24 mouse cellular contexts compared by ENCODE assay signal in the genomic region with DNA sequence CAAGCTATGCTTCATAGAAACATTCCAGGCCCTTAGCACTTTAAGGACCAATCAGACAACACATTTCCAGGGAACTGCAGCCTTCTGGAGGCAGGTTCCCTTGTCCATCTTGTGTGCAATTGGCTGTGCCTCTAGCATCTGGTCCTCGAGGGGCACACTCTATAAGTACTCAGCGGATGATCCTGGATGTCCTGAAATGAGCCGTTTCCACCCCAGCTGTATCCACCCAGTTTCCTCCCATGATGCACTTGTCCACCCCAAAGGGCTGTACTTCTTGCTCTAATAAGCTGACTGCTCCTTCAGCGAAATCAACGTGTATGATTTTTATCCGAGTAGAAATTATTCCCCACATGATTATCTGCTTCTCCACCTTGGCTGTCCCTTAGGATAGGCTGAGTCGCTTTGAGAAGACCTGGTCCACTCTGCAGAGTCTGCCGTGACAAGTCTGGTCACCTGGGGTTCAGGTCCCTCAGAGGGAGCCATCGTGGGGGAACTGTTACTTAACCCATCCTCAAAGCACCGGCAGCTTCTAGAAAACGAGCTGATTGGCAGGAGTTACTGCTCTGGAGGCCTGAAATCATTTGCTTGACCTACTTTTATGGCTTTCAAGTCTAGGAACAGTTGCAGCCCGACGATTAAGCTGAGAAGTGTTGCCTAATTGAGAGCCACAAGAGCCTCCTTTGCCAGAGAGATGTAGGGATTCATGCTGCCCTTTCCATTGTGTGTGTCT. TPM values are rescaled to one million over a fixed set of nuclear protein-coding genes. Genes with fewer than 3 reads are reported as not detected.
DNase-seq lines count a peak whose midpoint lies in the region; ATAC-seq and TF ChIP-seq lines count a peak whose summit lies in the region.
"Had no signal": no experiment of that assay in that cellular context is flagged by ENCODE, and none has a peak within 500 bp of the region (broad histone marks: within the 10 kb centered on the region; RNA-seq: fewer than 3 reads in every experiment).

No protein-coding gene starts in this region.

- TF ChIP-seq CTCF in kidney, postnatal 0 days (IDR thresholded peaks at IDR 0.05; ENCODE audit: low read depth) = no peak

- H3K4me1 ChIP-seq in embryonic facial prominence, embryonic 14.5 days (ENCODE audit: control insufficient read depth, insufficient read depth, low read length) = no peaks in the 10 kb centered on the region
- no peaks in the 10 kb centered on the region for H3K4me1 ChIP-seq in embryonic facial prominence, embryonic 10.5 days
- H3K4me1 ChIP-seq in kidney, postnatal 0 days (replicated peaks; ENCODE audit: insufficient read depth, low read length) = no peaks in the 10 kb centered on the region
- peaks cover 3% of the 10 kb centered on the region; the same call in 1 of the 2 replicates for H3K4me1 ChIP-seq in neural tube, embryonic 15.5 days
- no peaks in the 10 kb centered on the region for H3K4me1 ChIP-seq in forebrain, embryonic 12.5 days
- H3K4me1 ChIP-seq: embryonic facial prominence, embryonic 13.5 days; limb, embryonic 13.5 days; lung, embryonic 15.5 days had no signal

- H3K9ac ChIP-seq in embryonic facial prominence, embryonic 14.5 days (ENCODE audit: low read depth, low read length) = no peak overlapping the region
- no peak overlapping the region for H3K9ac ChIP-seq in kidney, postnatal 0 days (ENCODE audit: low read depth, low read length)
- no peak overlapping the region for H3K9ac ChIP-seq in neural tube, embryonic 15.5 days (replicated peaks)
- no peak overlapping the region for H3K9ac ChIP-seq in forebrain, embryonic 12.5 days
- H3K9ac ChIP-seq: embryonic facial prominence, embryonic 13.5 days; limb, embryonic 13.5 days; liver, embryonic 15.5 days; lung, embryonic 15.5 days had no signal

- no peaks in the 10 kb centered on the region for H3K9me3 ChIP-seq in embryonic facial prominence, embryonic 14.5 days (ENCODE audit: control insufficient read depth, low read length)
- no peaks in the 10 kb centered on the region for H3K9me3 ChIP-seq in embryonic facial prominence, embryonic 10.5 days
- no peaks in the 10 kb centered on the region for H3K9me3 ChIP-seq in kidney, postnatal 0 days (replicated peaks; ENCODE audit: low read length)
- no peaks in the 10 kb centered on the region for H3K9me3 ChIP-seq in neural tube, embryonic 15.5 days (replicated peaks)
- H3K9me3 ChIP-seq in forebrain, embryonic 12.5 days = no peaks in the 10 kb centered on the region
- H3K9me3 ChIP-seq: embryonic facial prominence, embryonic 13.5 days; limb, embryonic 13.5 days; liver, embryonic 15.5 days; lung, embryonic 15.5 days had no signal

- no peak for DNase-seq in embryonic facial prominence, embryonic 14.5 days (ENCODE audit: low spot score)
- no peak for DNase-seq in embryonic facial prominence, embryonic 10.5 days (ENCODE audit: low spot score)
- peak; percentile 53 for DNase-seq in kidney, postnatal 0 days (ENCODE audit: low spot score)
- no peak for DNase-seq in kidney, postnatal 36 days
- no peak for DNase-seq in neural tube, embryonic 10.5 days (ENCODE audit: extremely low spot score, low spot score)
- DNase-seq in retina, postnatal 1 day = peak; percentile 73
- DNase-seq: adrenal gland, postnatal 25 days; cerebellum, adult 11 months; gastrocnemius, postnatal 25 days; heart, adult 2 months; heart, postnatal 4 days; kidney, postnatal 4 days; lung, postnatal 4 days; right cerebral cortex, postnatal 25 days; spleen, adult 18-20 months; thymus, postnatal 25 days had no signal

- peak; percentile 15; the same call in 1 of the 2 replicates for ATAC-seq in embryonic facial prominence, embryonic 14.5 days (ENCODE audit: low read depth)
- 0 out of 2 replicates have a peak, but pooled peaks have one; percentile 43 for ATAC-seq in kidney, postnatal 0 days (replicated peaks; ENCODE audit: low FRiP score, low read depth)
- ATAC-seq in neural tube, embryonic 15.5 days (ENCODE audit: low FRiP score) = peak; percentile 31; the same call in 1 of the 2 replicates
- ATAC-seq in forebrain, embryonic 12.5 days (ENCODE audit: low FRiP score) = no peak
- ATAC-seq: forebrain, embryonic 14.5 days; intestine, postnatal 0 days had no signal

- no peak overlapping the region for H3K27ac ChIP-seq in embryonic facial prominence, embryonic 14.5 days (replicated peaks; ENCODE audit: low read depth, low read length)
- no peak overlapping the region for H3K27ac ChIP-seq in embryonic facial prominence, embryonic 10.5 days (replicated peaks)
- no peak overlapping the region for H3K27ac ChIP-seq in kidney, postnatal 0 days
- no peak overlapping the region for H3K27ac ChIP-seq in neural tube, embryonic 15.5 days (replicated peaks)
- H3K27ac ChIP-seq in forebrain, embryonic 12.5 days = no peak overlapping the region
- H3K27ac ChIP-seq: embryonic facial prominence, embryonic 13.5 days; heart, adult 2 months; limb, embryonic 13.5 days; liver, embryonic 15.5 days; lung, embryonic 15.5 days had no signal

- 78% methylated on average over 13 of the region's 13 CpGs for WGBS in embryonic facial prominence, embryonic 14.5 days
- WGBS in embryonic facial prominence, embryonic 10.5 days = 82% methylated on average over 13 of the region's 13 CpGs
- 43% methylated on average over 13 of the region's 13 CpGs for WGBS in kidney, postnatal 0 days
- 50% methylated on average over 13 of the region's 13 CpGs for WGBS in neural tube, embryonic 15.5 days
- WGBS in forebrain, embryonic 12.5 days = 81% methylated on average over 13 of the region's 13 CpGs

- no peaks in the 10 kb centered on the region for H3K27me3 ChIP-seq in embryonic facial prominence, embryonic 14.5 days (replicated peaks; ENCODE audit: control insufficient read depth, insufficient read depth, low read length)
- no peaks in the 10 kb centered on the region for H3K27me3 ChIP-seq in embryonic facial prominence, embryonic 10.5 days (replicated peaks; ENCODE audit: low read depth, poor library complexity, severe bottlenecking)
- H3K27me3 ChIP-seq in kidney, postnatal 0 days (ENCODE audit: insufficient read depth, low read length) = no peaks in the 10 kb centered on the region
- H3K27me3 ChIP-seq in neural tube, embryonic 15.5 days (replicated peaks) = no peaks in the 10 kb centered on the region
- no peaks in the 10 kb centered on the region for H3K27me3 ChIP-seq in forebrain, embryonic 12.5 days
- H3K27me3 ChIP-seq: embryonic facial prominence, embryonic 13.5 days; limb, embryonic 13.5 days; liver, embryonic 15.5 days; lung, embryonic 15.5 days had no signal

- no peak overlapping the region for H3K4me3 ChIP-seq in embryonic facial prominence, embryonic 14.5 days (ENCODE audit: low read depth, low read length)
- H3K4me3 ChIP-seq in embryonic facial prominence, embryonic 10.5 days = no peak overlapping the region
- no peak overlapping the region for H3K4me3 ChIP-seq in kidney, postnatal 0 days (replicated peaks; ENCODE audit: low read depth, low read length)
- H3K4me3 ChIP-seq in neural tube, embryonic 15.5 days (replicated peaks) = no peak overlapping the region
- H3K4me3 ChIP-seq in forebrain, embryonic 12.5 days (replicated peaks) = no peak overlapping the region
- H3K4me3 ChIP-seq: embryonic facial prominence, embryonic 13.5 days; heart, adult 2 months; limb, embryonic 13.5 days; liver, embryonic 15.5 days; lung, embryonic 15.5 days had no signal

- H3K4me2 ChIP-seq in embryonic facial prominence, embryonic 14.5 days (ENCODE audit: low read depth, low read length) = no peak overlapping the region
- no peak overlapping the region for H3K4me2 ChIP-seq in kidney, postnatal 0 days (ENCODE audit: low read length)
- H3K4me2 ChIP-seq in neural tube, embryonic 15.5 days = no peak overlapping the region
- H3K4me2 ChIP-seq in forebrain, embryonic 12.5 days = no peak overlapping the region
- H3K4me2 ChIP-seq: embryonic facial prominence, embryonic 13.5 days; limb, embryonic 13.5 days; liver, embryonic 15.5 days; lung, embryonic 15.5 days had no signal

- H3K36me3 ChIP-seq in embryonic facial prominence, embryonic 14.5 days (ENCODE audit: control insufficient read depth, insufficient read depth, low read length) = no peaks in the 10 kb centered on the region
- H3K36me3 ChIP-seq in embryonic facial prominence, embryonic 10.5 days (replicated peaks) = peaks cover 4% of the 10 kb centered on the region; the same call in 1 of the 2 replicates
- H3K36me3 ChIP-seq in kidney, postnatal 0 days (ENCODE audit: insufficient read depth, low read length) = no peaks in the 10 kb centered on the region
- H3K36me3 ChIP-seq in neural tube, embryonic 15.5 days = peaks cover under 1% of the 10 kb centered on the region; the same call in 1 of the 2 replicates
- H3K36me3 ChIP-seq in forebrain, embryonic 12.5 days (replicated peaks) = 0 out of 2 replicates have a peak, but pooled peaks cover 5% of the 10 kb centered on the region
- H3K36me3 ChIP-seq: embryonic facial prominence, embryonic 13.5 days; liver, embryonic 15.5 days; lung, embryonic 15.5 days had no signal

RNA-seq across cellular contexts. Expression of a gene that starts 34.6 kb away (rescaled TPM):
- polyA plus RNA-seq in embryonic facial prominence, embryonic 14.5 days (2014; fragmentation: Nextera tagmentation; extraction: Ambion mirVana) = 25.9 and 27.6 TPM in 2 replicates
- 29.0 TPM in 2 replicates for polyA plus RNA-seq in embryonic facial prominence, embryonic 10.5 days (2016; fragmentation: Nextera tagmentation; extraction: Ambion mirVana)
- polyA plus RNA-seq in kidney, postnatal 0 days (2015; fragmentation: Nextera tagmentation; extraction: Ambion mirVana) = 28.7 and 31.9 TPM in 2 replicates
- 26.4 and 27.5 TPM in 2 replicates for polyA plus RNA-seq in neural tube, embryonic 15.5 days (2015; fragmentation: Nextera tagmentation; extraction: Ambion mirVana)
- 21.8 and 22.9 TPM in 2 replicates for polyA plus RNA-seq in forebrain, embryonic 12.5 days (2016; fragmentation: Nextera tagmentation; extraction: Ambion mirVana)

Comparison
In these comparisons a context has a peak if more than half of its experiments do, and no peak if none do; other contexts are left out.
1. DNase-seq: peak in kidney, postnatal 0 days (single experiment) and retina, postnatal 1 day (single experiment); none in embryonic facial prominence, embryonic 14.5 days (single experiment), embryonic facial prominence, embryonic 10.5 days (single experiment), kidney, postnatal 36 days (0 of 2) and neural tube, embryonic 10.5 days (single experiment).